Mouse (Mus musculus) hematopoietic stem cell, adult 5-6 weeks (primary cell): ENCODE results near the gene Gtsf1. TPM values are rescaled to one million over a fixed set of nuclear protein-coding genes. Genes with fewer than 3 reads are reported as not detected.
"Not testable (repeated sequence)": the region's sequence is repeated elsewhere in the genome, so short reads cannot be mapped to it uniquely, and the experiment has no call there.

Source experiments
- ATAC-seq, 2 experiments: fragments of 125-278 bp in 1 of 2; replicated peaks in 1 of 2; 2 replicates each; pipeline ENCODE4 v1.8.0; 2016 to 2017; ENCODE audit warnings: inconsistent platforms in 2 of 2, mild to moderate bottlenecking in 2 of 2, moderate number of reproducible peaks in 2 of 2, low read depth in 1 of 2, moderate TSS enrichment in 1 of 2; ENCODE audit not compliant: low FRiP score in 2 of 2, poor library complexity in 2 of 2, severe bottlenecking in 2 of 2, insufficient read depth in 1 of 2, low TSS enrichment in 1 of 2
- total RNA-seq: library from RNA; stranded (forward); fragments of 172-1452, 232-1000 nt; gene quantifications from 2 replicates; pipeline ENCODE4 v1.2.3, GENCODE M21; 2017

The Gtsf1 gene
- total RNA-seq: not detected in 2 replicates

- ATAC-seq: no peak
Observed at GRCm38 (mm10) chr15:103430241-103430640, at the start of gene Gtsf1. Gene Gtsf1 (minus strand): TSS chr15:103430470.

- ATAC-seq: no peak
Observed at GRCm38 (mm10) chr15:103479080-103479606, 48.9 kb upstream of the Gtsf1 start.

- no peak for ATAC-seq
Observed at GRCm38 (mm10) chr15:103473769-103474168, 43.5 kb upstream of the Gtsf1 start.

GRCm38 (mm10) chr15:103473182-103473581, 42.9 kb upstream of the Gtsf1 start:
- no peak for ATAC-seq

- no peak for ATAC-seq
Observed at GRCm38 (mm10) chr15:103472265-103472664, 42.0 kb upstream of the Gtsf1 start.

GRCm38 (mm10) chr15:103471488-103472194, 41.4 kb upstream of the Gtsf1 start:
- no peak for ATAC-seq

GRCm38 (mm10) chr15:103462539-103463261, 32.4 kb upstream of the Gtsf1 start:
- peak; percentile 92 to 95 for ATAC-seq

GRCm38 (mm10) chr15:103454449-103454848, 24.2 kb upstream of the Gtsf1 start:
- ATAC-seq: no peak

- ATAC-seq: peak; percentile 100
Observed at GRCm38 (mm10) chr15:103453551-103454218, 23.4 kb upstream of the Gtsf1 start, which contains the start of gene Nckap1l. Gene Nckap1l (plus strand): TSS chr15:103453794.

GRCm38 (mm10) chr15:103448369-103448768, 18.1 kb upstream of the Gtsf1 start, which contains the start of gene Gtsf2:
Gene Gtsf2 (minus strand): TSS chr15:103448469.
- no peak for ATAC-seq

GRCm38 (mm10) chr15:103445966-103446365, 15.7 kb upstream of the Gtsf1 start:
- ATAC-seq: not testable (repeated sequence)

GRCm38 (mm10) chr15:103427017-103427416, 3.3 kb downstream of the Gtsf1 start:
- no peak for ATAC-seq

- ATAC-seq: not testable (repeated sequence)
Observed at GRCm38 (mm10) chr15:103405586-103405985, 24.7 kb downstream of the Gtsf1 start.

GRCm38 (mm10) chr15:103401361-103401760, 28.9 kb downstream of the Gtsf1 start:
- ATAC-seq: no peak

- ATAC-seq: no peak
Observed at GRCm38 (mm10) chr15:103393577-103393976, 36.7 kb downstream of the Gtsf1 start.

- ATAC-seq: peak; percentile 71 to 92
Observed at GRCm38 (mm10) chr15:103388556-103389145, 41.6 kb downstream of the Gtsf1 start.

GRCm38 (mm10) chr15:103383771-103384488, 46.3 kb downstream of the Gtsf1 start:
- ATAC-seq: no peak
